Mouse (Mus musculus): Measurements from ENCODE around the gene Gm42742. TPM values are rescaled to one million over a fixed set of nuclear protein-coding genes. Genes with fewer than 3 reads are reported as not detected.

Gene Gm42742
- total RNA-seq, 4 experiments from 2014 or later, result 4.0 to 20.7 (median 14.7) TPM

DNA sequence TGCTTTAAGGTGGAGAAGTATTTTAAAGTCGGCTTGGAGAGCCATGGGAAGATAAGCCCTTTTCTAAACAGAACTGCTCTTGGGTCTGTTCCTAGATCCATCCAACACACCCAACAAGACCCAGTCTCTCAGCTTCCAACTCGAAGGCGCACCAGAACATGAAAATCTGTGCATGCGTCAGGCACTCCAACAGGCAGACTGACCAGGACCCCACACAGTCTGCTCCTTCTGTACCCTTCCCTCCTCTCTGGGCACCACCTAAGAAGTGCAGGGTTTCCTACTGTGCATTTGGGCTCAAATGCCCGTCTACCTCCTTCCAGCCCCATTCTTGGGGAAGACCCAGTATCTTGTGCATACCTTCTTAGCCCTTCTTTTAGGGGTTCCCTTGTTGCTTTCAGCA, 406 bp downstream of the Gm42742 start:
- DNase-seq (ENCODE audit: low spot score in 2 of 2), result no peak

DNA sequence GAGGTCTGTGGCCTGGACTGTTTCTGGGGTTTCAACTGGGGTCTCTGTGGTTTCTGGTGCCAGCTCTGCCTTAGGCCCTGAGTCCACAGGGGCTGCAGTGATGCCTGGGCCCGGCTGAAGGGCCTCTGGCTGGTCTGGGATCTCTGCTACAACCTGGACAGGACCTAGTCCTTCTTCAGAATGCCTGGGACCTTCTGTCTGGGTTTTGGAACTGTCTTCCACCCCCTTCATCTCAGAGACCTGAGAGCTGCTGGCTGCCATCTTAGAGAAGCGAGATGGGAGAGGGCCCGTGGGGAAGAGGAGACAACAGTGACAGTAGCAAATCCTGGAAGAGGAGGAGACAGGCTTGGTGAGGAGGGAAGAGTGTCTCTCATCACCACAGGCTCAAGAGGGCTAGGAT, 866 bp downstream of the Gm42742 start:
- no peak for DNase-seq (ENCODE audit: low spot score in 2 of 2)

DNA sequence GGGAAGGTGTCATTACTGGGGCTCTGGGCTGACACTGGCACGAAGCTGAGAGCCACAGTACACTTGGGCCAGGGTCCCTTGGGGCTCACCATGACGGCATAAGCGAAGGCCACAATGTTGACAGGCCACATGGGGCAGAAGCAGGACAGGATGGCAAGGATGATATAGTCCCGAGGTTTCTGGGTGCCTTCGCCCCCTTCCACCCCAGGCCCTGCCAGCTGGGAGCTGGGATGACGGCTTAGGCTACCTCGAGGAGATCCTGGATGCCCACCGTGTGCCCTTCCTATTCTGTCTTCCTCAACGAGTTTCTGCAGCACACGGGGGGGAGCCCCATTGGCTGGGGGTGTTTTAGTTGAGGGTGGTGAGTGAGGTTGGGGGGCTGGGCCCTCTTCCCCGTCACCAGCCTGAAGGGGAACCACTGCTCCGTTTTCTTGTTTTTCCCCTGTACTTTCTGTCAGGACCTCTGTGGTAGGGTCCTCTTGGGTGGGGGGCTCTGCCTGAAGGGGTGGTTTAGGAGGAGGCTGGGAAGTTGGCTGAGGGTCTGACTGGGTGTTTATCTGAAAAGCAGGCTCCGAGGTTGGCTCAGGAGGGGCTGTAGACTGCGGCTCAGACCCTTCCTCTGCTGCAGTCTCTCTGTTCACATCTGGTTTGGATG, 1.5 kb downstream of the Gm42742 start:
- DNase-seq (ENCODE audit: low spot score in 2 of 2), result no peak

DNA sequence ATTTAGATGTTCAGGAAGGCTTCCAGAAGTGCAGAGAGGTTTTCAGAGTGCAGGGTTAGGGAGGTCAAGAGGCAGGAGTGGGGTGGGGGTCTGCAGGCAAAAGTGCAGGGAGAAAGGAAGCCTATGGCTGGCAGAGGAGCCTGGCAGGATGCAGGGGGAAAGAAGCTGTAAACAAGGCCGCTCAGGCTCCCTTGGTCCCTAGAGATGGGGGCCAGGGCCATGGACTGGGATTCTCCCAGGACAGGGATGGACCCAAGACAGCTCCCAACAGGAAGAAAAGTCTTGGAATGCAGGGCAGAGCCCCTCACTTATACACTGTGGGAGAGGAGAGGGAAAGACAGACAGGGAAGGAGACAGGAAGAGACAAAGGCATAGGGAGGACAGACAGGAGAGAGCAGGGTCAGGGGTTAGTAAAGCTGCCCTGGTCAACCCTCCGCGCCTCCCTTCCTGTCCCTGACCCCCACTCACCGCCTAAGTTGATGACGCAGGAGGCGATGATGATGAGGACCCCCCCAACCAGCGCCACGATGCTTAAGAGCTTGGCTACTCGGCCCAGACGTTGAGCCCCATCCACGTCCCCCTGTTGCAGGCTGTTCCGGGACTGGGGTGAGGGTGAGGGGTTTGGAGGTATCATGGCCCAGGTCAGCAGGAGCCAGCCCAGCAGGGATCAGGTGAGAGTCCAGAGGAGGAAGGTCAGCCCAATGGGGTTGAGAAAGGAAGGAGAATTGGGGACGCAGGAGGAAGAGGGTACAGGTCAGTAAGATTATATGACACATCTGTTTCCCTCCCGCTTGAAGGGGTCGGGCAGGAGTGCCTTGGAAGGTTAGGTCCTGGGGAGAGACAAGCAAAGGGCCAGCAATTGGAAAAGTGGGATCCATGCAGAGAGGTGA, 2.2 kb downstream of the Gm42742 start:
- DNase-seq (ENCODE audit: low spot score in 2 of 2), result no peak

DNA sequence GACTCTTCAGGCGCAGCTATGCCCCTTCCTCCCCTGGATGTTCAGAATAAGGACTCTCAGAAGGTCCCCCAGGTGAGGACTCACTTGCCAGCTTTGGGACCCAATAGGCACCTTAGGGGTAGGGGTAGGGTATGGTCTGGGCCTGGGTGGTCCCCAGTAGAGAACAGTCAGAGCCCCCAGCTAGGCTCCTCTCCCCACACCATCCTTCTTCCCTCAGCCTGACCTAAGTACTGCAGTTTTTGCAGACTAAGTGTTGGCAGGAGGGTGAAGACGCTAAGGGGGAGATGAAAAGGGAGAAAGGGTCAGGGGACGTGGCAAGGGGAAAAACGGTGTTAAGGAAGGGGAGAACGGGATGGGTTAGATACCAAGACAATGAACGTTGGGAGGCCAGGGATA, 2.9 kb downstream of the Gm42742 start:
- DNase-seq (ENCODE audit: low spot score in 2 of 2), result no peak

DNA sequence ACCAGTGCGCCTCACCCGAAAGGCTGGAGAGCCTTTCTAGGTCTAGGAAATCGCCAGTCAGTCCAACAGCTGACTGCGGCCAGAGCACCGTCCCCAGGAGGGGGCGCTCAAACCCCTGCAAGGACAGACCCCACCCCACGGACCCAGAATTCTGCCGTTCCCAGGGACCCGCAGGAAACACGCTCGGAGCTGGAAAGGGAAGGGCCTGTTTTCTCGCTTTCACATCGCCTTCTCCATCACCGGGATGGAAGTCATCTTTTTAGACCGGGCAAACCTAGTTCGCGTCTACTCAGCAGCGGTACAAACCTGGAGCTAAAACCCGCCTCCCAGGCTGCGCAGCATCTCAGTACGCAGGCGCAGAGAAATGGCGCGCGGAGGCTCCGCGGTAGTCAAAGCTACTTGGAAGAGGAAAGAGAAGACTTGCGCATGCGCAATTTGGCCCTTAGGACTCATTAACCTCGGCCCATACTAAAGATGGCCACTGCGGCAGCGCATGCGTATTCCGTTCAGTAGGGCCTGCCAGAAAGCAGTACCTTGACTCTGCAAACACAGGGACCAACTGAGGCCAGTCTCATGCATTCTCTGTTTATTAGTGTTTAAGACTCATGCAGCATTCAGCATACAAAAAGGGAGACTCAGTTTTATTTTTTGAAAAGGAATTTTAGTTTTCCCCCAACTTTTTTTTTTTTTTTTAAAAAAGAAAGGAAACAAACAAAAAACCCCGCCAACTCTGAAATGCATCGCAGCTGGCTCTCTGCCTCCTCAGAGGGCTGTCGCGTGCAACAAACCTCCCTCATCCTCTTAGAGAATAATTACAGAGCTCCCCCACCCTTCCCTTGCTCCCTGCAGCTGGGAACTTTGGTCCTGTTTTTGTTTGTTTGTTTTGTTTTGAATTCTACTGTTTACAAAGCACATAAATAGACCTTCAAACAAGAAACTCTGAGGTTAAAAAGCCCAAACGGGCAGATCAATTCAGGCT, 3.6 kb downstream of the Gm42742 start, which contains the start of gene Pagr1a:
Gene Pagr1a, minus strand, starts transcription at position 382 of the 979 bp plus-strand sequence.
- peak; percentile 92 to 97 for DNase-seq (ENCODE audit: low spot score in 2 of 2)

DNA sequence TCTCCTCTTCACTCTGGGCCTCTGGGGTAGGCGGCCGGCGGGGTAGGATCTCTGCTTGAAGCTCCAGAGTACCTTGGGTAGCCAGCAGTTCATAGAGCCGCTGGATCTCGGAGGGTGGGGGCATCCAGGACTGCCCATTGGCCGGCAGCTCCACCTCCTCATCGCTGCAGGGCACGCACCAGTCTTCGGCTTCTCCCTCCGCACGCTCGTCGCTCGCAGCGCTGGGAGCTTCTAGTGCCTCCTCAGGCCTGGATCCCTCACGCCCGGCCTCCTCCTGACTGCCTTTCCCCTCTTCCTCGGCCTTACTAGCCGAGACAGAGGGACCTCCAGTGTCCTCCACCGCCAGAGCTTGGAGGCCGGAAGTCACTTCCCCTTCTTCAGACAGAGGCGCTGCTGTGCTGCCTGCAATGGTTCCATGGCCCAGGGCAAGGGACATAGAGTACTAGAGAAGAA, 4.4 kb downstream of the Gm42742 start:
- DNase-seq (ENCODE audit: low spot score in 2 of 2), result no peak

DNA sequence TGATC, 4.6 kb downstream of the Gm42742 start, which contains the start of gene Pagr1b:
Gene Pagr1b, minus strand, starts transcription at position 4 of the 5 bp plus-strand sequence.
- DNase-seq (ENCODE audit: low spot score in 2 of 2), result no peak

DNA sequence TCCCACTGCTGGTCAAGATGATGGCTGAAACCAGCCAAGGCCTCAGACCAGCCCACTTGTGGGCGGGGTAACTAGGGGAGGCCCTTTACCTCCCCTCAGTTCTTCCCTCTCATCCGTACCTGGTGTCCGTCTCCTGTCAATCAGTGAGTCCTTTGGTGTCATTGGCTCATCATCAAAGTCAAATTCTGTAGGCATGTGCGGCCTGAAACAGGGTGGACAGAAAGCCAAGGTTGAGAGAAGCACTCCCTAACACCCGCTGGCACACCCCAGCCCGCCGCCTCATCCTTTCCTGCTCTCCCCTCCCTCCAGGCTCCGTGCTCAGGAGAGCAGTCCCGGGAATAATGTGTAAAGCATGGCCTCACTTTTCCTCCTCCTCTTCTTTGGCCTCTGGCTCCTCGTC, 4.8 kb downstream of the Gm42742 start:
- DNase-seq (ENCODE audit: low spot score in 2 of 2), result no peak

DNA sequence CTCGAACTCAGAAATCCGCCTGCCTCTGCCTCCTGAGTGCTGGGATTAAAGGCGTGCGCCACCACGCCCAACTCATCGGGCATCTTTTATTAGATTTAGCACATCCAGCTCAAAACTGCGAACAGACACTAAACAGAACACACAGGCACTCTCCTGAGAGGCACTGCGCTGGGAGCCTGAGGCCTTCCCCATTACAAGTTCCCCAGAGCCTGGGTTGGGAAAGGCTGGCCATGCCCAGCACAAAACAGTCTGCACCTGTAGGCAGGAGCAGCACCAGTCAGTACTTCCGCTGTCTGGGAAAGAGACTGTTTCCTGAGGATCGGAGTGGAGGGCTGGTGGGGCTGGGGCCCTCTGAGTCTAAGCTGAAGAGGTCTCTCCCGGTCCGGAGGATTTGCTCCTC, 5.9 kb downstream of the Gm42742 start:
- DNase-seq (ENCODE audit: low spot score in 2 of 2), result no peak

DNA sequence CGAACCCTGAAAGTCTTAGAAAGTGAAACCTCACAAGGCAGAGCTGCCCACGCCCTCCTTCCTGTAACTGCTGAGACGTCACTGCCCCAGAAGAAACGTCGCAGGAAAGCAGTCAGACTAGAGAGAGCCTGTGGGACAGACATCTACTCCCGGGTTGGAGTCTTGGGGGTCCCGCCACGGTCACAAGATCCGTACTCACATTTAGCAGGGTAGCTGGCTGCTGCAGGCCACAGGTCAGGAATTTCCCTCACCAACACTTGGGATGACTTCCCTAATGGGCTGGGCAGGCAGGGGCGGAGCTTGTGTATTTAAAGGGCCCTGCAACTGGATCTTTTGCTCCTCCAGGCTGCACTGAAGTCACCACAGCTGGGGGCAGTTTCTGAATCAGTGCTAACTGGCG, 6.6 kb downstream of the Gm42742 start, which contains the start of gene Mvp:
Gene Mvp, minus strand, starts transcription at position 302 of the 400 bp plus-strand sequence.
- DNase-seq (ENCODE audit: low spot score in 2 of 2), result peak; percentile 68

DNA sequence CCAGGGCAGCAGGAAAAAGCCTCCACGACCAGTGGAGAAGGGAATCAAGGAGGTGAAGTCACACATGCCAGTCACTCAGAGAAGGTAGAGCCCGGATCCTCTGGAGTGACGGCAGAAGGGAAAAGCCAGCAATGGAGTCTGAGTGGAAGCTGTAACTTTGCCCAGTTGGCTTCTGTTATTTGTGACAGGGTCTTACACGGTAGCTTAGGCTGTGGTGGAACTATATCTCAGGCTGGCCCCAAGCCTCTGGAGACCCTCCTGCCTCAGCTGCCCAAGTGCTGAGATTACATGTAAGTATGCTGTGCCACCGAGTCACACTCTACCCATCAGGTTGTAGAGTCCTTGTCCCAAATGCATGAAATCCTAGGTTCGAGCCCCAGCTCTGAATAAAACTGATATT, 7.5 kb downstream of the Gm42742 start:
- DNase-seq (ENCODE audit: low spot score in 2 of 2), result no peak

DNA sequence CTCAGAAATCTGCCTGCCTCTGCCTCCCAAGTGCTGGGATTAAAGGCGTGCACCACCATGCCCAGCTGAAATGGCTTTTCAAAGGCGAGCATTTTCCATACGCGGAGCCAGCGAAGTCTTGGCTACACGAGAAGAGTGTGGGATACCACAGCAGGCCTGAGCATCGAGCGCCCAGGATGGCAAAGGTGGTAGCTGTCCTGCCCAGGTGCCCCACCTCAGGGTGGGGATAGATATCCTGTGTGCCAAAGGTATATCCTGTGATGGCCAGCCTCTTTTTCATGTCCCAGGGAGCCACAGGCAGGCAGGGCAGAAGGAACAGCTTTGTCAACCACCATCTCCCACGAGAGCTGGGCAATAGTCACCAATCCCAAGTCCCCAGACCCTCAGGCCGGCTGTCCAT, 8.1 kb downstream of the Gm42742 start:
- DNase-seq (ENCODE audit: low spot score in 2 of 2), result no peak

DNA sequence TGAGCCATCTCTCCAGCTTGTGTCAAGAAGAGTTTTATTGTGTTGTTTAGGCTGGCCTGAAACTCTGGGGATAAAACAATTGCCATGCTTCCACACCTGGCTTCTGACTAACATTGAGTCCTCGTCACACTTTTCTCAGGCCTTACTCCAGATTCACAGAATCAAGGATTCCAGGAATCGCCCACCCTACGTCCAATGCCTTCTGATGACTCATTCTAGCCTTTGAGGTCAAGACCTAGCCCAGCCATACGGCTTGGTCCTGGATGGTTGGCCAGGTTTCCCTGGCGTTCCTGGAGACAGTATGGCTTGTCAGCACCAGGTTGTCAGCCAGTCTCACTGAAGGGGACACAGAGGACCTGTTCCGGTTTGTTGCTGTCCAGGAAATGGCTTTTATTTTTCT, 8.5 kb downstream of the Gm42742 start:
- DNase-seq (ENCODE audit: low spot score in 2 of 2), result no peak

DNA sequence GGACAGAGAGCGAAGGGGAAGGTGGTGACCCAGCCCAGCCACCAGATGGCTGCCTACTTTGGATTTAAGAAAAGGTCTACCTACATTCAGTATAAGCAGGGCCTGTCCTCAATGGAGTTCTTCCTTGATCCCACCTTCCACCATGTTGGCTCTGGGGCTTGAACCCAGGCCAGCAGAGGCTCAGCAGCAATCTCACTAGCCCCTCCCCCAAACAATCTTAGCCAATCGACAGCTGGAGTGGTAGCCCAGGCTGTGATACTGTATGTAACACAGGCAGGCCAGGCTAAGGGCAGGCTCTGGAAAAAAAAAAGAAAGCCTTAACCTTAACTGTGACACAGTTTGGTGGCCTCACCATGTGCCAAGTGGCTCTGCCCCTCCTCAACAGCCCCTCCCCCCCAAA, 9.2 kb downstream of the Gm42742 start:
- DNase-seq (ENCODE audit: low spot score in 2 of 2), result no peak

DNA sequence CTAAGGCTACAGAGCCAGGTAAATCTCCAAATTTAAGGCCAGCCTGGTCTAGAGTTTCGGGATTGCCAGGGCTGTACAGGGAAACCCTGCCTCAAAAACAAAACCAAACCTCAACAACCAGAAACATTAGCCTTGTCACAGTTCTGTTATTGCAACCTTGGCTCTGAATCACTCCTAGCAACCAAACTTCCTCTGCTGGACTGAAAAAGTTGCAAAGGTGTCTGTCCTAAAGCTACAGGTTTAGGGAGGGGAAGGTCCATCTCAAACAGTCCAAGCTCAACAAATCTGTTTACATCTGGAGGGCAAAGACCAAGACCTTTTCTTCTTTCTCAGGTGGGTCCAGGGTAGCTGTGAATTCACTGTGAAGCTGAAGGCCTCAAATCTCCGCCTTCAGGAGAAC, 9.8 kb downstream of the Gm42742 start:
- no peak for DNase-seq (ENCODE audit: low spot score in 2 of 2)

DNA sequence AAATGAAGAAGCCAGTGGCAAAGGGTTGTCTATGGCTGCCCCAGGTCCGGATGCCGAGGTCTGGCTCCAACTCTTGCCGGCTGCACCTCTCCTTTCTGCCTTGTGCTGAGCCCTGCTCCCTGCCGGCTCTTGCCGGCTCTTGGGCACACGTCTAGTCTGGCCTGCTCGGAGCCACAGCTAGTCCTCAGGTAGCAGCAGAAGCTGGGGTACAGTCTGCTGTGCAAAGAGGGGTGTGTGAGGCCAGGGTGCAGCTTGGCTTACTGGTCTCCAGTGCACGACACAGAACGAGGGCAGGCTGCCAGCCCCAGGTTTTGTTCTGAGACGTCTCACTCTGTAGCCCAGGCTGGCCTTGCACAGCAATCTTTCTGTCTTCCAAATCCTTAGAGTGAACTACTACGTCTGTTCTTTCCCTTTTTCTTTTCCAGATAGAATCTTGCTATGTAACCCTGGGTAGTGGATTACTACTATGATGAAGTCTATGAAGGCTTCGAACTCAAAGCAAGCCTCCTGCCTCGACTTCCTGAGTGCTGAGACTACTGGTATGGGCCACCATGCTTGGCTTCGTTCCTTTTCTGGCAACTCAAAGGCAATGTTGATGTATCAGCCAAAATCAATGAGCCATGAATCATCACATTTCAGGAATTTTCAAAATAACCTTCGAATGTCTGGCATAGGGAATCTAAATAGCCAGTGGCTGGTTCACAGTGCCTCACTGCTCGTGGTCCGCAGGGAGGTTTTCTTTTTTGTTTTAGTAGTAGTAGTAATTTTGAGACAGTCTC, 11.4 kb downstream of the Gm42742 start:
- DNase-seq (ENCODE audit: low spot score in 2 of 2), result no peak

DNA sequence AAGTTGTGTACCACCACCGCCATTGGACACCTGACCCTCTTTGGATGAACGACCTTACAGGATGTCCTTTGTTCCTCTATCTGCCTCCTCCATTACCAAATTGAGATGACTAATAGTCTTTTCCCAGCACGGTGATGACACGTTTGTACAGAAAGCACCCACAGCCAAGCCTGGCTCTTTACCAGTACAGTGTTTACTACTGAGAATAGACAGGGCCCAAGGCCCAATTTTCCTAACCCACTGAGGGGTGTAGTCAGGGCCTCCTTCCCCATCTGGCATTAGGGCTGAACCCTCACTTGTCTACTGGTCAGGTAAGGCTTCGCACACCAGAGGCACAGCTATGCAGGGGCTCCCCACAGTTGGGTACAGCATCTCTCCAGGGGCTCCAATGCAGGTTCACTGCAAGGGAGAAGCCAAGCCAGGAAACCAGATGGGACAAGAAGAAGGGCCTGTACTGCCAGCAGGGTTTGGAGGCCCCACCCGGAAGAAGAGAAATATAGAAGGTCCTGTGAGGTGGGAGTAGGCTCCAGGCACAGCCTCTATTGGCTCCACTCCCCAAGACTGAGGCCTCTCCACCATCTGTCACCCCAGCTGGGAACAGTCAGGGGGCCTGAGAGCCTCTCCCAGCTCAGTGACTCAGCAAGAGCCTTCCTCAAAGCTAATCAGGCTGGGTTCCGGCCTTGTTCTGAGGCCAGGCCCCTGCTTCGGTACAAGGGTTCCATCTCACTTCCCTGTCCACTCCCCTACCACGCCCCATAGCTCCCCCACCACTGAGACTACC, 12.5 kb downstream of the Gm42742 start:
- peak; percentile 61 to 63 for DNase-seq (ENCODE audit: low spot score in 2 of 2)

DNA sequence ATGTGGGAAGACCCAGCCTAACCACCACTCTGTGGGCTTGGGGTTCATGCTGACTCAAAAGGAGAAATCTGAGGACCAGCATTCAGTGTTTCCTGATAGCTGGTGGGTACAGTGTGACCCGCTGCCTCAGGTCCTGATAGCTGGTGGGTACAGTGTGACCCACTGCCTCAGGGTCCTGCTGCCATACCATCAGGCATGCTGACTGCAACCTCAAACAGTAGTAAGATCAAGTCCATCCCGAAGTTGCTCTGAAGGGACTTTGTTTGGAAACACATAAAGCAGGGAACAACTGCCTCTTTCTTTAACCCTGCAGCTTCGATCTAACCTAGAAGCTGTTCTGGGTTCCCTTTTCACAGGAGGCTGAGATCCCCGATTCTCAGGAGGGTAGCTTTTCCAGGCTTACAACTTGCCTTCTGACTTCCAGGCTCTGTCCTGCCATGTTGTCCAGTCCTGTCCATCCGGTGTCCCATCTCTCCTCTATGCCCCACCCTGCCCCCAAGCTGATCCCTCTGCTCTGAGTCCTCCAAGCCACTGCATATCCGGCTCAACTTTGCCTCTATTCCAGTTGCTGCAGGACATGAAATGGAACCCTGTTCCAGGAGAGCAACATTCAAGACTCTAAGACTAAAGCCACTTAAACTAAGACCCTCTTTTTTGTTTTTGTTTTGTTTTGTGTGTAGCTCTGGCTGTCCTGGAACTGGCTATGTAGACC, 13.4 kb downstream of the Gm42742 start:
- DNase-seq (ENCODE audit: low spot score in 2 of 2), result no peak
